Mouse (Mus musculus) embryonic fibroblast, embryonic 13.5 days (primary cell): ENCODE data around the gene Krtap24-1.

ENCODE experiments used
- CTCF ChIP-seq: IDR thresholded peaks from 2 replicates; pipeline ENCODE4 v1.5.1; 2011; ENCODE audit warnings: mild to moderate bottlenecking, control low read depth, low read length, moderate library complexity, borderline replicate concordance; ENCODE audit not compliant: insufficient read depth
- POLR2A ChIP-seq: IDR thresholded peaks from 2 replicates; pipeline ENCODE4 v1.6.1; 2011; ENCODE audit warnings: low read depth, mild to moderate bottlenecking, control low read depth, low read length, moderate library complexity

GRCm38 (mm10) chr16:88561617-88562164, 50.4 kb downstream of the Krtap24-1 start:
- no peak for TF ChIP-seq POLR2A
- TF ChIP-seq CTCF = no peak
